Mouse (Mus musculus) spleen, adult 2 months (tissue): Measurements from ENCODE around the gene Six1.

Experiments used
- CTCF ChIP-seq: fragments of 200-500 bp; IDR thresholded peaks from 2 replicates; pipeline ENCODE4 v1.5.1; 2011; ENCODE audit warnings: mild to moderate bottlenecking, inconsistent platforms; ENCODE audit not compliant: insufficient read depth, insufficient read length, insufficient replicate concordance; ENCODE audit errors: extremely low read depth
- POLR2A ChIP-seq: fragments of 200-500 bp; IDR thresholded peaks from 2 replicates; pipeline ENCODE4 v1.6.1; 2011; ENCODE audit warnings: low read depth, low read length, inconsistent platforms

DNA sequence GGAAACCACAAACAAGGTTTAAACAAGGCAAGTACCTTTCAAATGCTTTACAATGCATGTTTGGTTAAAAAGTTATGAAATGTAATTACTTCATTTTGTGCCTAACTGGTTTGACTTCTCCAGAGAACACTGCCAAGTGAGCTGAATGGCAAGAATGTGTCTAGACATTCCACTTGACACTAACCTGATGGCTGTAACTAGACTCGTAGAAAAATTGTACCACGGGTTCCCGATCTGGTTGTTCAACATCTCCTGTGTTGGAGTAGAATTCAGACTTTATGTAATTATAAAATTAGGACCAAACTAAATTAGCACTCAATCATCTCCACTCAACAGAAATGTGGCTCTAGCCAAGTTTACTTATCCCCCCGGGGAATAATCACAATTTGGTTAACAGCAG, 44.9 kb upstream of the Six1 start:
- no peak for TF ChIP-seq CTCF
- no peak for TF ChIP-seq POLR2A
